Mouse (Mus musculus) midbrain, embryonic 13.5 days (tissue): ENCODE results near the gene Ttll12. TPM values are rescaled to one million over a fixed set of nuclear protein-coding genes. Genes with fewer than 3 reads are reported as not detected.
A peak's percentile ranks its signal among the peaks of the same experiment; 100 is the strongest.

Source experiments
- ATAC-seq: fragments of 200-750 bp; cut with Nextera tagmentation; 2 replicates; pipeline ENCODE4 v1.8.0; 2017; ENCODE audit warnings: mild to moderate bottlenecking, moderate TSS enrichment, moderate library complexity
- H3K27ac ChIP-seq: fragments of 300-500 bp; sonication (generic); 2 replicates; pipeline ENCODE4 v1.5.1; 2015; ENCODE audit warnings: inconsistent platforms, mild to moderate bottlenecking, moderate library complexity
- H3K27me3 ChIP-seq: fragments of 300-500 bp; sonication (generic); 2 replicates; pipeline ENCODE4 v1.6.1; 2015; ENCODE audit warnings: mild to moderate bottlenecking, inconsistent platforms
- H3K36me3 ChIP-seq: fragments of 300-500 bp; sonication (generic); 2 replicates; pipeline ENCODE4 v1.6.1; 2015; ENCODE audit warnings: mild to moderate bottlenecking, inconsistent platforms
- H3K4me1 ChIP-seq: fragments of 300-500 bp; sonication (generic); replicated peaks from 2 replicates; pipeline ENCODE4 v1.6.1; 2015; ENCODE audit warnings: inconsistent platforms
- H3K4me2 ChIP-seq: fragments of 300-500 bp; sonication (generic); replicated peaks from 2 replicates; pipeline ENCODE4 v1.6.1; 2015; ENCODE audit warnings: moderate library complexity, mild to moderate bottlenecking, inconsistent platforms
- H3K4me3 ChIP-seq: fragments of 300-500 bp; sonication (generic); replicated peaks from 2 replicates; pipeline ENCODE4 v1.5.1; 2015; ENCODE audit warnings: mild to moderate bottlenecking, inconsistent platforms
- H3K9ac ChIP-seq: fragments of 300-500 bp; sonication (generic); replicated peaks from 2 replicates; pipeline ENCODE4 v1.6.1; 2015; ENCODE audit warnings: mild to moderate bottlenecking, inconsistent platforms
- H3K9me3 ChIP-seq: fragments of 300-500 bp; sonication (generic); 2 replicates; pipeline ENCODE4 v1.6.1; 2016; ENCODE audit warnings: mild to moderate bottlenecking, inconsistent platforms
- WGBS: fragments of 180-500 bp; shearing (Covaris S2); methylation state at CpG from one replicate; pipeline ENCODE4 v1.1.7; 2015; 5-methylcytosine and 5-hydroxymethylcytosine counted together
- polyA plus RNA-seq: library from polyadenylated mRNA; unstranded; fragments of >200 nt; fragmentation: Nextera tagmentation; extraction: Ambion mirVana; gene quantifications from 2 replicates; pipeline ENCODE4 v1.2.1, GENCODE M21; 2015

Ttll12 gene
- polyA plus RNA-seq, 1 experiment from 2014 or later, result 47.7 TPM

DNA sequence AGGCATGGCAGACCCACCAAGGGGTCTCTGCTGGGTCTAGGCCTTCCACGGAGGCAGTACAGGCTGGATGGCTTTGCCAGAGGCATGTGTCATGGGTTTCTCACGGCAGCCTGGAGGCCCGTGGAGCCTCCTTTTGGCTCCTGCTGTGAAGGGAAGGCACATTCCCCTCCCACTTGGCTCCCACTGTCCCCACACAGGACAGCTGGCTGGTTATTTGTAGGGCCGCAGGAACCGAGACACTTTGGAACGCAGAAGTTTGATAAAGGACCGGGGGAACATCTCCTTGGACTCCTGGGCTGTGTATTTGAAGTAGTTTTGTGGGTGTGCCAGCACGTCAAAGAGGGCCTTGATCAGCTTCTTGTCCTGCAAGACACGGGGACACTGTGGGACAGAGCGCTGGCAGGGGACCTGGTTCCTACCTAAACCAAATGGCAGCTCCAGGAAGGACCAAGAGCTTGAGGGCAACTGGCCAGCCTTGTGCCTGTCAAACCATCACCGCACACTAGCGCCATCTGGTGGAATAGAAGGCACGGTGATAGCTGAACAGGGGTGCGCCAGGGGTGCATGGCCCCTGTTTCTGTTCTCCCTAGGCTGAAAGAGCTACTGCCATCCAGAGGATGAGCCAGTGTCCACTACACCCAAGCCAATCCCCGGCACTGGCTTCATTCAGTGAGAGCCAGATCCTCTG, 12.3 kb upstream of the Ttll12 start:
- Histone ChIP-seq H3K27me3 (no peaks in the 10 kb centered on the region), H3K27ac (no peak overlapping the region), H3K4me1 (no peaks in the 10 kb centered on the region), H3K9me3 (no peaks in the 10 kb centered on the region), H3K4me2 (no peak overlapping the region), H3K4me3 (no peak overlapping the region), H3K36me3 (peaks cover 10% of the 10 kb centered on the region), H3K9ac (no peak overlapping the region)
- WGBS, result 56% methylated on average over 15 of the region's 15 CpGs
- 0 out of 2 replicates have a peak, but pooled peaks have one; percentile 25 for ATAC-seq

DNA sequence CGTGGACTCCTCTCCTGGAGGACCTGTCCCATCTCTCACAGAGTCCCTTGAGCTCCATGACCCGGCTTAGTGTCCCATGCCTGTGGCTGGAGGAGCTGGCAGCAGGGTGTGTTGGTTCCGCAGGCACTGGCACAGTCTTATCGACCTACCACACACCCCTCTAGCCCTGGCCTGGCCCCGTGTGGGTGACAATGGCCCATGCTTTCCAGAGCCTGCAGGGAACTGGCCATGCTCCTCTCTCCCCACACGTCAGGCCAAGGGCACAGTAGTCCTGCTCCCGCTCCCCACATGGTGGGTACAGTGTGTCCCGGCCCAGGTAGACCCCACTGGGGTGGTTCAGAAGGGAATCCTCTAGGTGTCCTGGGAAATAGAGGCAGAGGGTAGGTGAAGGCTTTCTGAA, 11.7 kb upstream of the Ttll12 start:
- H3K4me3 ChIP-seq, result no peak overlapping the region
- H3K4me2 ChIP-seq, result no peak overlapping the region
- 92% methylated on average over 8 of the region's 8 CpGs for WGBS
- H3K36me3 ChIP-seq, result peaks cover 6% of the 10 kb centered on the region; the same call in 1 of the 2 replicates
- H3K4me1 ChIP-seq, result no peaks in the 10 kb centered on the region
- H3K9ac ChIP-seq, result no peak overlapping the region
- ATAC-seq, result no peak
- H3K9me3 ChIP-seq, result no peaks in the 10 kb centered on the region
- H3K27ac ChIP-seq, result no peak overlapping the region
- H3K27me3 ChIP-seq, result no peaks in the 10 kb centered on the region

- Histone ChIP-seq H3K9me3 (no peaks in the 10 kb centered on the region), H3K27me3 (no peaks in the 10 kb centered on the region), H3K36me3 (peaks cover 5% of the 10 kb centered on the region; the same call in 1 of the 2 replicates), H3K27ac (no peak overlapping the region), H3K4me2 (no peak overlapping the region), H3K4me1 (no peaks in the 10 kb centered on the region), H3K9ac (no peak overlapping the region), H3K4me3 (no peak overlapping the region)
- 92% methylated on average over 11 of the region's 11 CpGs for WGBS
- no peak for ATAC-seq
These were observed 11.3 kb upstream of the Ttll12 start for GRCm38 (mm10) chr15:83606216-83606615.

- Histone ChIP-seq H3K9ac (no peak overlapping the region), H3K9me3 (no peaks in the 10 kb centered on the region), H3K27ac (no peak overlapping the region), H3K4me2 (no peak overlapping the region), H3K27me3 (no peaks in the 10 kb centered on the region), H3K36me3 (peaks cover 3% of the 10 kb centered on the region; the same call in 1 of the 2 replicates), H3K4me3 (no peak overlapping the region), H3K4me1 (no peaks in the 10 kb centered on the region)
- WGBS, result 96% methylated on average over 7 of the region's 7 CpGs
- ATAC-seq, result no peak
These were observed 8.5 kb upstream of the Ttll12 start for GRCm38 (mm10) chr15:83603426-83603825.

DNA sequence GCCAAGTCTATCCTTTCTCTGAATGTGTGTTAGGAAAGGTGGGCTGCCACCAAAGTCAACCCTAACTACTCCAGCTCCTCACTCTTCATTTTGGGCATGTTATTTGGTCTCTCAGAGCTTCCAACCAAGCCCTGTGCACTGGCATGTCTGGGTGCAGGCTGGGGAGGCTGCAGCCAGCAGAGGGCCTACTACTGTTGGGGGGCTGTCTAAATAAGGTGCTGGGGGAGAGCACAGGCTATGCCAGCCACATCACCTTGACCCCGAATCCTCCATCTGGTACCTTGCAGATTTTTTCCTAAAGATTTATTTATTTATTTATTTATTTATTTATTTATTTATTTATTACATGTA, 8.1 kb upstream of the Ttll12 start:
- WGBS, result 90% methylated on average over 1 of the region's 1 CpGs
- no peak for ATAC-seq
- Histone ChIP-seq H3K4me2 (no peak overlapping the region), H3K9ac (no peak overlapping the region), H3K9me3 (no peaks in the 10 kb centered on the region), H3K36me3 (peaks cover 2% of the 10 kb centered on the region; the same call in 1 of the 2 replicates), H3K27ac (no peak overlapping the region), H3K27me3 (no peaks in the 10 kb centered on the region), H3K4me1 (no peaks in the 10 kb centered on the region), H3K4me3 (no peak overlapping the region)

GRCm38 (mm10) chr15:83602372-83603045, 7.6 kb upstream of the Ttll12 start:
- Histone ChIP-seq H3K9ac (no peak overlapping the region), H3K27ac (no peak overlapping the region), H3K4me2 (no peak overlapping the region), H3K4me3 (no peak overlapping the region), H3K4me1 (no peaks in the 10 kb centered on the region), H3K9me3 (no peaks in the 10 kb centered on the region), H3K27me3 (no peaks in the 10 kb centered on the region), H3K36me3 (peaks cover 2% of the 10 kb centered on the region; the same call in 1 of the 2 replicates)
- WGBS, result 84% methylated on average over 13 of the region's 13 CpGs
- ATAC-seq, result no peak

DNA sequence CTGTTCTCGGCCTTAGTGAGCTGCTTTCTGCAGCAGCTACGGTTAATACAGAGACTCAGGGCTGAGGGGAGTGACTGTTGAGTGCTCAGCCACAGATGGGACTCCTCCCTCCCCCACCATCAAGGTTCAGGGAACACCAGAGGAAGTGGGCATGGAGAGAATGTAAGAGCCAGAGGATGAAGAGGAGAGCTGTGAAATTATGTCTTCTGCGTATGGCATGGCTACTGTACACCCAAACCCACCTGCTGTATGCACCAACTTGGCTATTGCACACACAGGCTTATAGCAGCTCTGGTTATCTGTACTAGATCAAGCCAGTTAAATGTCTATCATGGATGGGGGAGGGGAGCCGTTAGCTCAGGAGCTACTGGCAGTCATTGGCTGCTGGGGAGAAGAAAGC, 6.2 kb upstream of the Ttll12 start:
- WGBS, result 78% methylated on average over 4 of the region's 4 CpGs
- Histone ChIP-seq H3K4me3 (no peak overlapping the region), H3K4me1 (no peaks in the 10 kb centered on the region), H3K9me3 (no peaks in the 10 kb centered on the region), H3K27ac (no peak overlapping the region), H3K36me3 (no peaks in the 10 kb centered on the region), H3K27me3 (no peaks in the 10 kb centered on the region), H3K4me2 (no peak overlapping the region), H3K9ac (no peak overlapping the region)
- ATAC-seq, result no peak

DNA sequence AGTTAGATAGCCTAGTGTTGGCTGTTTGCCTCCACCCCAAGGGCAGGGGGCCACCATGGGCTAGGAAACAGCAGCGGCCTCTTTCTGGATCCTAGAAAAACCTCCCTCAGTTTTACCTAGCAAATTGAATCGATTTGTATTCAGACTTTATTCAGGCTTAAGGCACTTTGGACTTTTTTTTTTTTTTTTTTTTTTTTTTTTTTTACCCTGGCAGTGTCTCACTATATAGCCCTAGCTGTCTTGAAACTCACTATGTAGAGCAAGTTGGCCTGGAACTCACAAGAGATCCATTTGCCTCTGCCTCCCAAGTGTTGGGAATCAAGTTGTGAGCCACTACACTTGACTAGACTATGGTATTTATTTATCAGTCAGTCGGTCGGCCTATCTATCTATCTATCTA, 1.9 kb upstream of the Ttll12 start:
- H3K4me2 ChIP-seq, result no peak overlapping the region
- no peaks in the 10 kb centered on the region for H3K9me3 ChIP-seq
- H3K9ac ChIP-seq, result no peak overlapping the region
- ATAC-seq, result no peak
- H3K4me1 ChIP-seq, result peaks cover 28% of the 10 kb centered on the region
- H3K27me3 ChIP-seq, result no peaks in the 10 kb centered on the region
- no peaks in the 10 kb centered on the region for H3K36me3 ChIP-seq
- WGBS, result 89% methylated on average over 4 of the region's 4 CpGs
- no peak overlapping the region for H3K4me3 ChIP-seq
- H3K27ac ChIP-seq, result no peak overlapping the region

GRCm38 (mm10) chr15:83595364-83595711, 381 bp upstream of the Ttll12 start:
- peak; percentile 34 for ATAC-seq
- Histone ChIP-seq H3K9me3 (no peaks in the 10 kb centered on the region), H3K27me3 (no peaks in the 10 kb centered on the region), H3K36me3 (peaks cover 10% of the 10 kb centered on the region; the same call in 1 of the 2 replicates), H3K9ac (no peak overlapping the region), H3K4me2 (peak overlapping the region; percentile 81), H3K4me3 (peak overlapping the region; percentile 82), H3K27ac (no peak overlapping the region), H3K4me1 (peaks cover 34% of the 10 kb centered on the region)
- 38% methylated on average over 7 of the region's 7 CpGs for WGBS

DNA sequence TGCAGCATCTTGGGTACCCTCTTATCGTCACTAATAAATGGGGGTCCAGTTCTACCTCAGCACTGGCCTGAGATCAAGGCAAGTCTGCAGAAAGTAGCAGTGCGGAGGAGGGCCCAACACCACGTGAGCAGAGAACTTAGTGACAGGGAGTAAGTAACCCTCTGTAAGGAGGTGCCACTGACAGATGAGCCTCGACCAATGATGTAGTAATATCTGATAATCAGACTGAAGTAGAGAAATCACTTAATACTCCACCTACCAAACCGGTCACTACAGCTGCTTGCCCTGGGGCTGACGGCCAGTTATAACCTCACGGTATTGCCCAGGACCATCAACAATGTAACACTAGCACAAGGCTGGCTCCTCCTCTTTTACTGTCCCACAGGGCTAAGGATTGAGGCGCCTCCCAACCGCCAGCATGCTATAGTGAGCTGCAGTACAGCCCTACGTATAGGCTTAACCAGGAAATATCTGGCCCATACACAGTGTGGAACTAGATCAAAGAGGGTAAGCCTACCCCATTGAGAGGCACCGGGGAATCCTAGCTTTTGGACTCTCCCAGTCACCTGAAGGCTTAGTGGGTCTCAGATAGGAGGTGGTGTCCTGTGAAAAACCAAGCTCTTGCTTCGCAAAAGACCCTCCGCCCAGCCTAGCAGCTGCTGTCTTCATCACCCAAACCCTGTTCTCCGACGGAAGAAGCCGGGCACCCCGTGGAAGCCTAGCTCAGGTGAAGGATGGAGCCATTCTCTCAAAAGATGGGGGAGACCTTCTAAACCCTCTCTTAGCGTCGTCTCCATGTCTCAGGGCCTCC, 1.1 kb downstream of the Ttll12 start:
- peak; percentile 72 for ATAC-seq
- peak overlapping the region; percentile 81 for H3K4me2 ChIP-seq
- WGBS, result 12% methylated on average over 19 of the region's 19 CpGs
- peaks cover 34% of the 10 kb centered on the region for H3K4me1 ChIP-seq
- H3K9me3 ChIP-seq, result no peaks in the 10 kb centered on the region
- H3K27ac ChIP-seq, result no peak overlapping the region; the same call in 1 of the 2 replicates
- peaks cover 21% of the 10 kb centered on the region for H3K36me3 ChIP-seq
- peak overlapping the region; percentile 83 for H3K9ac ChIP-seq
- peak overlapping the region; percentile 82 for H3K4me3 ChIP-seq
- H3K27me3 ChIP-seq, result no peaks in the 10 kb centered on the region

GRCm38 (mm10) chr15:83593189-83593585, 1.8 kb downstream of the Ttll12 start:
- peak overlapping the region; percentile 81 for H3K4me2 ChIP-seq

More at GRCm38 (mm10) chr15:83593189-83593585, 1.8 kb downstream of the Ttll12 start:
- H3K27ac ChIP-seq, result no peak overlapping the region
- peaks cover 25% of the 10 kb centered on the region for H3K36me3 ChIP-seq
- peak overlapping the region; percentile 82; the same call in 1 of the 2 replicates for H3K4me3 ChIP-seq
- peak overlapping the region; percentile 83 for H3K9ac ChIP-seq
- H3K9me3 ChIP-seq, result no peaks in the 10 kb centered on the region
- H3K27me3 ChIP-seq, result no peaks in the 10 kb centered on the region
- H3K4me1 ChIP-seq, result peaks cover 34% of the 10 kb centered on the region
- no peak for ATAC-seq
